In the genomic region with DNA sequence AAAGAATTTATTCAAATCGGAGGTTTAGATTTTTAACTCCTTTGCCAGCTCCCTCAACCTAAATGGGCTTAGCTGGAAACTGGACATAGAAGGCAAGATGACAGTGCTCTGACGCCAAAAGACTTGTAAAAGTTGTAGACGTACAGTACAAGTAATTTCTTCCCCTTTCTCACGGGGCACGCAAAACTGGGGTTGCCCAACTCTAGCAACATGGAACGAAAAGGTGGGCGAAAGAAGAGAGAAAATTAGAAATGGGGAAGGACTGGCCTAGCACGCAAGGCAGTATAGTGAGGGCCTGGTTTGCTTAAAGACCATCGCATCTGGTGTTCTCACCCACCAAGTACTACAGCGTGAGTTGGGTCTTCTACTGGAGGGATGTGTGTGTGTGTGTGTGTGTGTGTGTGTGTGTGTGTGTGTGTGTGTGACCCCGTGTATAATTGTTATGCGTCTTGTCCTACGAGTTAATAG, we compare ENCODE assay signal across 8 mouse cellular contexts. TPM values are rescaled to one million over a fixed set of nuclear protein-coding genes. Genes with fewer than 3 reads are reported as not detected.
DNase-seq lines count a peak whose midpoint lies in the region; ATAC-seq and TF ChIP-seq lines count a peak whose summit lies in the region.

No protein-coding gene starts in this region.

- no peak for ATAC-seq in G1E (ENCODE audit: extremely low read depth, insufficient number of reproducible peaks, low FRiP score, poor library complexity, severe bottlenecking)
- no peak for ATAC-seq in hindbrain, embryonic 13.5 days (ENCODE audit: low FRiP score)

- H3K27ac ChIP-seq in cerebellum, adult 2 months (ENCODE audit: insufficient read depth, low read length): peak overlapping the region; percentile 62
- H3K27ac ChIP-seq in hindbrain, embryonic 13.5 days: 0 out of 2 replicates have a peak overlapping the region, but pooled peaks have one; percentile 18

- peaks cover 35% of the 10 kb centered on the region for H3K4me1 ChIP-seq in cerebellum, adult 2 months (ENCODE audit: control insufficient read depth, insufficient read depth, low read length)
- peaks cover 66% of the 10 kb centered on the region for H3K4me1 ChIP-seq in G1E (ENCODE audit: insufficient read depth, low read depth, low read length)
- H3K4me1 ChIP-seq in hindbrain, embryonic 13.5 days (replicated peaks): peaks cover 47% of the 10 kb centered on the region
- H3K4me1 ChIP-seq in megakaryocyte, embryonic 14.5 days: peaks cover 88% of the 10 kb centered on the region

- H3K4me3 ChIP-seq in cerebellum, adult 2 months (replicated peaks; ENCODE audit: insufficient read depth, low read depth, low read length): peak overlapping the region; percentile 99
- peak overlapping the region; percentile 75 for H3K4me3 ChIP-seq in G1E (ENCODE audit: low read depth, low read length)
- H3K4me3 ChIP-seq in hindbrain, embryonic 13.5 days: peak overlapping the region; percentile 49
- H3K4me3 ChIP-seq in megakaryocyte, embryonic 14.5 days (replicated peaks): peak overlapping the region; percentile 100

- 54% methylated on average over 13 of the region's 13 CpGs for WGBS in cerebellum, adult 2 months
- 64% methylated on average over 10 of the region's 13 CpGs for whole genome bisulfite sequencing in hindbrain, embryonic 13.5 days

- TF ChIP-seq POLR2A in cerebellum, adult 2 months (IDR thresholded peaks at IDR 0.05; ENCODE audit: borderline replicate concordance, insufficient read depth, low read length): no peak

- no peaks in the 10 kb centered on the region for H3K9me3 ChIP-seq in G1E (replicated peaks)
- H3K9me3 ChIP-seq in hindbrain, embryonic 13.5 days: no peaks in the 10 kb centered on the region
- no peaks in the 10 kb centered on the region for H3K9me3 ChIP-seq in megakaryocyte, embryonic 14.5 days

- DNase-seq in cerebellum, adult 2 months: no peak
- DNase-seq in cerebellum, adult 18-20 months: no peak
- no peak for DNase-seq in G1E (ENCODE audit: low spot score)
- no peak for DNase-seq in right cerebral cortex, postnatal 36 days (ENCODE audit: low spot score in 2 of 2)
- no peak for DNase-seq in retina, embryonic 14.5 days (ENCODE audit: low spot score)
- no peak for DNase-seq in left cerebral cortex, adult 8-10 months (ENCODE audit: low spot score in 2 of 2)

- H3K9ac ChIP-seq in hindbrain, embryonic 13.5 days: peak overlapping the region; percentile 73

- H3K36me3 ChIP-seq in G1E (replicated peaks): peaks cover 22% of the 10 kb centered on the region
- peaks cover 5% of the 10 kb centered on the region for H3K36me3 ChIP-seq in hindbrain, embryonic 13.5 days
- peaks cover 25% of the 10 kb centered on the region for H3K36me3 ChIP-seq in megakaryocyte, embryonic 14.5 days (replicated peaks; ENCODE audit: low read length)

- peak overlapping the region; percentile 78 for H3K4me2 ChIP-seq in hindbrain, embryonic 13.5 days

- H3K27me3 ChIP-seq in cerebellum, adult 2 months (ENCODE audit: control insufficient read depth, insufficient read depth, low read length): no peaks in the 10 kb centered on the region
- H3K27me3 ChIP-seq in G1E (ENCODE audit: insufficient read depth, low read length): no peaks in the 10 kb centered on the region
- H3K27me3 ChIP-seq in hindbrain, embryonic 13.5 days: peaks cover 41% of the 10 kb centered on the region
- H3K27me3 ChIP-seq in megakaryocyte, embryonic 14.5 days (replicated peaks): no peaks in the 10 kb centered on the region

- TF ChIP-seq CTCF in cerebellum, adult 2 months (IDR thresholded peaks at IDR 0.05; ENCODE audit: borderline replicate concordance, insufficient read depth, low read depth, low read length): no peak
- no peak for TF ChIP-seq CTCF in G1E (IDR thresholded peaks at IDR 0.05; ENCODE audit: low read depth, low read length)

RNA-seq across cellular contexts. Expression of gene Myo1c, which starts 0.7 kb away (rescaled TPM):
- 26.9 and 28.5 TPM in 2 replicates for polyA plus RNA-seq in cerebellum, adult 2 months (2012; rRNA removed)
- total RNA-seq in G1E (2014; fragmentation: Nextera tagmentation) (29.3 and 35.0 TPM in 2 replicates), G1E (2017) (23.2 and 24.0 TPM in 2 replicates)
- polyA plus RNA-seq in G1E (2012): 25.6 and 38.6 TPM in 2 replicates
- 8.8 and 9.6 TPM in 2 replicates for polyA plus RNA-seq in hindbrain, embryonic 13.5 days (2015; fragmentation: Nextera tagmentation; extraction: Ambion mirVana)
- polyA plus RNA-seq in megakaryocyte, embryonic 14.5 days (2012; ENCODE audit: insufficient read depth, low replicate concordance): 28.1 and 63.4 TPM in 2 replicates
- total RNA-seq in left cerebral cortex, adult 8-10 months (2022): 10 to 100 TPM; 18.2 to 27.0 (median 21.2) TPM

RNA-seq across cellular contexts. Expression of gene Inpp5k, which starts 20.2 kb away (rescaled TPM):
- 81.3 and 87.4 TPM in 2 replicates for polyA plus RNA-seq in cerebellum, adult 2 months (2012; rRNA removed)
- total RNA-seq in G1E (2014; fragmentation: Nextera tagmentation) (42.2 and 56.7 TPM in 2 replicates), G1E (2017) (26.0 and 29.9 TPM in 2 replicates)
- 29.8 and 40.2 TPM in 2 replicates for polyA plus RNA-seq in G1E (2012)
- polyA plus RNA-seq in hindbrain, embryonic 13.5 days (2015; fragmentation: Nextera tagmentation; extraction: Ambion mirVana): 38.8 and 41.2 TPM in 2 replicates
- polyA plus RNA-seq in megakaryocyte, embryonic 14.5 days (2012; ENCODE audit: insufficient read depth, low replicate concordance): 38.5 and 43.3 TPM in 2 replicates
- total RNA-seq in left cerebral cortex, adult 8-10 months (2022): 10 to 100 TPM; 41.3 to 43.5 (median 42.5) TPM

RNA-seq across cellular contexts. Expression of gene Crk, which starts 28.1 kb away (rescaled TPM):
- 80.6 and 83.1 TPM in 2 replicates for polyA plus RNA-seq in cerebellum, adult 2 months (2012; rRNA removed)
- 44.1 and 45.6 TPM in 2 replicates for total RNA-seq in G1E (2014; fragmentation: Nextera tagmentation)
- 52.5 and 61.2 TPM in 2 replicates for total RNA-seq in G1E (2017)
- polyA plus RNA-seq in G1E (2012): 98.0 and 129 TPM in 2 replicates
- polyA plus RNA-seq in hindbrain, embryonic 13.5 days (2015; fragmentation: Nextera tagmentation; extraction: Ambion mirVana): 120 TPM in 2 replicates
- 62.5 and 120 TPM in 2 replicates for polyA plus RNA-seq in megakaryocyte, embryonic 14.5 days (2012; ENCODE audit: insufficient read depth, low replicate concordance)
- 100 to 1,000 TPM; 108 to 117 (median 112) TPM for total RNA-seq in left cerebral cortex, adult 8-10 months (2022)

Comparison
In these comparisons a context has a peak if more than half of its experiments do, and no peak if none do; other contexts are left out.
1. H3K4me3 ChIP-seq: peak in every context shown above with its lines; median percentile 100 in megakaryocyte, embryonic 14.5 days; 99 in cerebellum, adult 2 months; 75 in G1E; 49 in hindbrain, embryonic 13.5 days.